Mouse (Mus musculus): ENCODE measurements around the gene Cyfip2.
A peak's percentile ranks its signal among the peaks of the same experiment; 100 is the strongest.

Gene Cyfip2

GRCm38 (mm10) chr11:46307768-46308167 is 4.9 kb downstream of the Cyfip2 start:
- no peak for DNase-seq

GRCm38 (mm10) chr11:46306776-46307175 is 5.9 kb downstream of the Cyfip2 start:
- no peak for DNase-seq

- DNase-seq, result no peak
Observed at GRCm38 (mm10) chr11:46305881-46306520, 6.7 kb downstream of the Cyfip2 start.

- DNase-seq, result no peak
Observed at GRCm38 (mm10) chr11:46304864-46305710, 7.6 kb downstream of the Cyfip2 start.

GRCm38 (mm10) chr11:46304093-46304492 is 8.6 kb downstream of the Cyfip2 start:
- DNase-seq, result no peak

DNA sequence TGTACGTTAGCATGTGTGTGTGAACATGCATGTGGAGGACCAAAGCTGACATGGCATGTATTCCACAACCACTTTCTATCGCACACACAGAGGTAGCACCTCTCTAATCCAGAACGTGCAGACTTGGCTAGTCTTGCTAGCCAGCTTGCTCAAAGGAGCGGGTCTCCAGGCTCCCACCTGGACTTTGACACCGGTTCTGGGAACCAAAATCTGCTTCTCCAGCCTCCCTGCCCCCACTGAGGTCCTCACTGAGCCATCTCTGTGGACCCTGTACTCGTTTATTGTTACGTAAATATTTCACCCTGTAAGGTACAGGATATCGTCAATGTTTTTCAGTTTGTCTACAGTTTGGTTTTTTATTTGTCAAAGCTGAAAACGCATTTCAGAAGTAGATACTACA is 10.2 kb downstream of the Cyfip2 start:
- DNase-seq, result no peak

DNA sequence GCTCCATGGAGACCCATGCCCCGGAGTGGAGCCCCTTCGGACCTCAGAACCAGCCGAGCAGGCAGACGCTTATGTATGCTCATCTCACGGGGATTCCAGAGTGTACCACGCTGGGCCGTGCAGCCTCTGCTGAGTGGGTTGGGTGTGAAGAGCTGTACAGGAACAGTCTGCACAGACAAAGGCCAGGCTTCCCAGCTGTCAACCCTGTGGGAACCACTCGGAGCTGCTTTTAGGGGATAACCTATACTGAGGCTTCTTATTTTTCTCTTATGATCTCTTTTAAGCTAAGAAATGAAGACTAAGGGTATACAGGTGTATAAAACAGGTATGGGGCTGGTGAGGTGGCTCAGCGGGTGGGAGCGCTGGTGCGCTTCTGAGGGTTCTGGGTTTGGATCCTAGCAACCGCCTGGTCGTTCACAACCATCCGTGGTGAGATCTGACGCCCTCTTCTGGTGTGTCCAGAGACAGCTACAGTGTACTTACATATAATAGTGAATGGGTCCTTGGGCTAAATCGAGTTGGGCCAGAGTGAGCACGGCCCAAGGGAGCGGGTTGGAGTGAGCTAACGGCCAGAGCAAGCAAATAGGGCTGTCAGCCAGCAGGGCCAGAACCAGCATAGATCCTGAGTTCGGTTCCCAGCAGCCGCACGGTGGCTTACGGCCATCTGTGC is 10.9 kb downstream of the Cyfip2 start:
- DNase-seq, result no peak

- no peak for DNase-seq
Observed at GRCm38 (mm10) chr11:46299901-46300300, 12.8 kb downstream of the Cyfip2 start.

- DNase-seq, result no peak
Observed at GRCm38 (mm10) chr11:46298889-46299785, 13.5 kb downstream of the Cyfip2 start.

- DNase-seq, result no peak
Observed at GRCm38 (mm10) chr11:46294390-46294789, 18.3 kb downstream of the Cyfip2 start.

GRCm38 (mm10) chr11:46293491-46293890 is 19.2 kb downstream of the Cyfip2 start:
- DNase-seq, result no peak

- DNase-seq, result no peak
Observed at GRCm38 (mm10) chr11:46290988-46291405, 21.7 kb downstream of the Cyfip2 start.

DNA sequence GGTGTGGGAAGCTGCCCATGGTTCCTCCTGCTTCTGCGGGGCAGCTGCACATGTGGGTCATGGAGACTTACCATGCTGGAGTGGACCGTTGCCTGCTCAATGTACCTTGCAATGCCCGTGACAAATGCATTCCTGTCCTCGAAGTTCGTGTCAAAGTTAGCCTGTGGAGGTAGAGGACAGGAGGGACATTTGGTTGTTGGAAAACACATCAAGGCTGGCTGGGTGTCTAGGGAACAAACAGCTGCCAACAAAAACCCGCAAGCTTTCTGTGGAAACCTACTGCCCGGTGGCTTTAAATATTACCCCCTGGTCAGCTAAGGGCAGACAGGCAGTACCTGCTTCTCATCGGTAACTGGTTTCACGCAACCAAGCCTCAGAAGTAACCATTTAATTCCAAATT is 23.1 kb downstream of the Cyfip2 start:
- no peak for DNase-seq

DNA sequence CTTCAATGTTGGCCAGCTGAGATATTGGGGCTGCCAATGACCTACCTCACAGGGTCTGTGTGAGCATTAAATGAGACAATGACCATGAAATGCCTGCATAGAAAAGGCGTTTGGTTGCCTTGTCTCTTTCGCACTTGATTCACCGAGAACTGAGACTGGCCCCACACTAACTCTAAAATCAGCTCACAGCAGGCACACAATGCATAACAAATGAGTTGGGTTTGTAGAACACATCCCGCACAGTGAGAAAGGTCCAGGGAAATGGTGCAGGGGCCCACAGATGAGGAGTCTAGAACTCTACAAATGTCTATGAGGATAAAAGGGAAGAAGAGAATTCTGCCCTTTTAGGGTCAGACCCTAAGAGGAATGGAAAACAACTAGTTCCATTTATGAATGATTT is 23.6 kb downstream of the Cyfip2 start:
- no peak for DNase-seq

- no peak for DNase-seq
Observed at GRCm38 (mm10) chr11:46288091-46288490, 24.6 kb downstream of the Cyfip2 start.

DNA sequence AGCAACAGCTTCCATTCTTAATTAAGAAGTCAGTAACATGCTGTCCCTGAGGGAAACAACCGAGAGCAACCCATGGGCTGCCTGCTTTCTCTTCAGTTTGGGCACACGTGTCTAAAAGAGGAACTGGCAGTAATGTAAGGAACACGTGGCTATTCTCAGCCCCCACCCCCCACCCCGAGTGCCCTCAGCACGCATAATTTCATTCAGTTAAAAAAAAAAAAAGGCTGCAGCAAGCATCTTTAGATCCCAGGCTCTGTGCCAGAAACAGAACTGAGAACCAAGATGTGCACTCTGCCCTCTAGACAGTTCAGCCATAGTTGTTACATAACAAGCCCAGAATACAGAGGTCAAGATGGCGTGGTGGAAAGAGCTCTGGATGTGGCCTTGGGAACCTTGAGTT is 25.9 kb downstream of the Cyfip2 start:
- no peak for DNase-seq

DNA sequence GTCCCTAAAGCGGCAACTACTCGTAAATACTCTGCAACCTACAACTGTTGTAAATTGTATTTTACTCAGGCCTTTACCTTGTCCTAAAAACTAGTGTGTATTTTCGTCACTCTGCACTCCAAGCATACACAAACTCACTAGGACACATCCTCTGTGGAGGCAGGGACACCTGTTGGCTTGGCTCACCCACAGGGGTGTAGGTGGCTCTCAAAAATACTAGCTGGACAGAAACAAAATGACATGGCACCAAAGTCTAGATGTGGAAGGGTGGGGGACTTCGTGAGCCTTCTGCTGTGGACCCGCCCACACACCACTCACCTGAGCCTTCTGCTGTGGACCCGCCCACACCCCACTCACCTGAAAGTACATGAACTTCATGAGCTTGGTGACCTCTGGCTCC is 28.9 kb downstream of the Cyfip2 start:
- no peak for DNase-seq

DNA sequence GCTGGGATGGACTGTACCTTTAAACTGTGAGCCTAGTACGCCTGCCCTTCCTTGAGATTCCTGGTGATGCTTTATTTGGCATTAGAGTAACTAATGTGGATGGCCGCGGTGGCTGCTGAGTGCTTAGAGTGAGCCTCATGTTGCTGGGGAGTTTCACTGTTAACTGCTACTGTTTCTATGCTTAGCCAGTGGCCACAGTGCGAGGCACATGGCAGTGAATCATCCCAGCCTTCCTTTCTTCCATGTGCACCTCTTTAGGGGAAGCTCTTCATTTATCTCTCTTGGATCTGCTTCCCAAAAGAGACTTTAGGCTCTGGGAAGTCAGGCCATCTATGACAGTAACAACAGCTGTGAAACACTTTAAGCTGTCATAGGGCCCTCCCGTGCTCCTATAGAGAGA is 30.0 kb downstream of the Cyfip2 start:
- DNase-seq, result no peak

- DNase-seq, result no peak
Observed at GRCm38 (mm10) chr11:46278709-46279108, 34.0 kb downstream of the Cyfip2 start.

DNA sequence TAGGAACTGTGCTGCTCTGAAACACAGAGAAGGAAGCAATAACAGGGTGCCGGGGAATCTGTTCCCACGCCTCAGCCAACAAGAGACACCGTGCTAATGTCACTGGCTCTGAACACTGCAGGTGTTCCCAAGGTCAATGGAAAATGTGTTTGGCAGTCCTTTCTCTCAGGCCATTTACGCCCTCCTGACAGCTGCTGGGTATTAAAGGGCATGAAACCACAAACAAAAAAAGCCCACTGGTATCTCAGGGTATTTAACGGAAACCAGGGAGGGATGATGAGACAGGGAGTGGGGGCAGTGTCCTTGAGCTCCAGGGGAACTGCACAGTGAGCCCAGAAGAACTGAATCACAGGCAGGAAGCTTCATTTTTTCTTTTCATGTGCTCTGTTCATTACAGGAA is 34.5 kb downstream of the Cyfip2 start:
- DNase-seq, result no peak

- DNase-seq, result peak; percentile 93
Observed at GRCm38 (mm10) chr11:46276778-46277177, 35.9 kb downstream of the Cyfip2 start.

DNA sequence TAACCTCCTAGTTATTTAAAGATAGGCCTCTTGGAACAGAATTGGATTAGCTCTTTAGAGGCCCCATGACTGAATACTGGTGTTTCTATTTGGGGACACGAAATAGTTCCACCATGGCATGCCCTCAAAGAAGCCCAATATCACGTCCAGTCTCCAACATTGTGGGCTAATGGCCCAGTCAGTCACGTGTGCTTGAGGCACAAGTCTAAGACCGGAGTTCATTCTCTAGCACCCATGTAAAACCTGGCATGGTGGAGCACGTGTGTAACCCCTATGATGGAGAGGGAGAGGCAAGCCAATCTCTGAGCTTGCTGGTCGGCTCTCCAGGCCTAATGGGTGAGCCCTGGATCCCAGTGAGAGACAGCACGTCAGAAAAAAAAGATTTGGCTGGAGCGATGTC is 36.5 kb downstream of the Cyfip2 start:
- DNase-seq, result peak; percentile 94

DNA sequence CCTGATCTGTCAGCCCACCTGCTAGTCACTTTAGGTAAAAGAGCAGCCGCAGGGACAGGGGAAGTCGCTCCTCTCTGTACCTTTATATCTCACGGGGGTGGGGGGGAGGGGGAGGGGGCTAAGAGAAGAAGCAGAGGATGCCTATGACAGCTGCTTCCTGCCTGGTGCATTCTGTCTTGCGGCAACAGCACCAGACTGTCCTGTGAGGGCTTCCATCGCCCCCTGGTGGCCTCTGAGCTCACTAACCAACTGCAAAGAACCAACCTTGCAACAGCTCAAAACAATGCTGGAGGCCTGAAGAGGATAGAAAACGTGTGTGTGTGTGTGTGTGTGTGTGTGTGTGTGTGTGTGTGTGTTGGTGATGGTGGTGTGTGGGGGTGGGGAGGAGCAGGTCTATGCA is 37.4 kb downstream of the Cyfip2 start:
- no peak for DNase-seq

Measured in heart, adult 11 months (tissue).